Mouse (Mus musculus) forebrain, embryonic 12.5 days (tissue): ENCODE results near the gene Maged2. TPM values are rescaled to one million over a fixed set of nuclear protein-coding genes. Genes with fewer than 3 reads are reported as not detected.

Experiments
- polyA plus RNA-seq: library from polyadenylated mRNA; unstranded; fragments of >200 nt; fragmentation: Nextera tagmentation; extraction: Ambion mirVana; gene quantifications from 2 replicates; pipeline ENCODE4 v1.2.1, GENCODE M21; 2016

The Maged2 gene
- polyA plus RNA-seq, 1 experiment from 2014 or later: 277 TPM

Other genes starting within 250 kb of the Maged2 start
- 4.1 and 5.7 TPM in 2 replicates for gene Pfkfb1, start 226.1 kb downstream of the Maged2 start, polyA plus RNA-seq
- gene Apex2, start 224.5 kb downstream of the Maged2 start, polyA plus RNA-seq: 23.8 and 25.5 TPM in 2 replicates
- gene Tro, start 156.8 kb downstream of the Maged2 start, polyA plus RNA-seq: 54.2 and 62.9 TPM in 2 replicates
- gene Gnl3l, start 203.0 kb upstream of the Maged2 start, polyA plus RNA-seq: 51.5 and 56.8 TPM in 2 replicates
- 12.0 and 12.3 TPM in 2 replicates for gene Fgd1, start 231.8 kb upstream of the Maged2 start, polyA plus RNA-seq